Mouse (Mus musculus): ENCODE results near the gene Ndufb7.
"Not testable (repeated sequence)": the region's sequence is repeated elsewhere in the genome, so short reads cannot be mapped to it uniquely, and the experiment has no call there.

Ndufb7 gene

DNA sequence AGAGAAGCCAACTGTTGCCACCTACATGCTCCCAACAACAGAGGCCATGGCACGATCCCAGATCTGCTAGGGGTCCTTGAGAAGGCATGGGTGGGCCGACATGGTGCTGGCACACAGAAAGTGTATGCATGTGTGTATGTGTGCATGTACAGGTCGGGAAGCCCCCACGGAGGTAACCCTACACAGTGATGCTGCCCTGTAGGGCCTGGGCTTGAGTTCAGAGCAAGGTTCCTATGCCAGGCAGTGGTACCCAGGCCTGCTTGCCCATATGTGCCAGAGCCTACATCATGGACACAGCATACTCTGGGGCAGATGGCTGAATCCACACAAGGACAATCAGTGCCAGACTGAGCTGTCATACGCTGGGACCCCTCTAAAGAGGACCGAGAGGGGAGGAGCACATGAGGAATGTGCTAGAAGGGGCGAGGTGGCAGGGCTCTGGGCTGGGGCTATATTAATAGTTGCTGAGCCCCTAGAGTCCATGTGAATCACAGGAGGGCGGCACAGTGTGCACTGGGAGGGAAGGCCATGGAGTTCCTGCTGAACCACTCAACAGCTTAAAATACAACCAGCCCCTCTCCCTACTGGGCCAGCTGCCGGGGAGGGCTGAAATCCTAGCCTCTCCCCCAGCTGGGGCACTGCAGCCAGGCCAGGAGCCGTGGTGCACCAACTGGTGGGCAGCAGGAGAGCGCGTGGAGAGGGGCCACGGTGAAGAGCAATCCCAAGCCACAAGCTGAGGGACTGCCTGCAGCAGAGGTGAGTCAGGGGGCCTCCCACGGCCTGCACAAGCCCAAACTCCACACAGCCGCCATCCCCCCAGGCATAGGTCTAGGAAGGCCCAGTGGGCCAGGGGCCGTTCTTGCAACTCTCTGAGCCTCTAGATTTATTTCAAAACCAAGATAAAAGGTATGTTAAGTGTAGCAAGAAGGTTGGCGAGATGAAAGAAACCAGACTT lies 9.4 kb downstream of the Ndufb7 start:
- DNase-seq (ENCODE audit: low read depth, low spot score): no peak

- DNase-seq (ENCODE audit: low read depth, low spot score): no peak
Observed at GRCm38 (mm10) chr8:83576516-83576895, 10.0 kb downstream of the Ndufb7 start.

DNA sequence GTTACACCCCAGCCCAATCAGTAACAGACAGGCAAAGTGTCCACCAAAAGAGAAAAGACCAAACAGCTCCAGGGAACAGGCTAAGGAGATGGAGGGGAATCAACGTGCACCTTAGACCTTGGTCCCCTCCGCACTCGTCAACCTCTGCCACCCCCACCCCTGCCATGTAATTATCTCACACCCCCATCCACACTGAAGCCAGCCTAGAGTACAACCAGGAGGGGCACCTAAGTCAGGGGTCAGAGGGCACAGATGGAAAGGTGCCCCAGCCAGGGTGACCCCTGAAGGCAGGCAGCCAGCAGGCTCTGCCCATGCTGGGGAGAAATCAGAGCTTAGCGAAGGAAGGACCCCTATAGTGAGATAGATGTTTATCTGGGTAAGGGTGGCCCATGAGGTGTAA lies 10.4 kb downstream of the Ndufb7 start:
- DNase-seq (ENCODE audit: low read depth, low spot score): no peak

- DNase-seq (ENCODE audit: low read depth, low spot score): no peak
Observed at GRCm38 (mm10) chr8:83577384-83577791, 10.9 kb downstream of the Ndufb7 start.

DNA sequence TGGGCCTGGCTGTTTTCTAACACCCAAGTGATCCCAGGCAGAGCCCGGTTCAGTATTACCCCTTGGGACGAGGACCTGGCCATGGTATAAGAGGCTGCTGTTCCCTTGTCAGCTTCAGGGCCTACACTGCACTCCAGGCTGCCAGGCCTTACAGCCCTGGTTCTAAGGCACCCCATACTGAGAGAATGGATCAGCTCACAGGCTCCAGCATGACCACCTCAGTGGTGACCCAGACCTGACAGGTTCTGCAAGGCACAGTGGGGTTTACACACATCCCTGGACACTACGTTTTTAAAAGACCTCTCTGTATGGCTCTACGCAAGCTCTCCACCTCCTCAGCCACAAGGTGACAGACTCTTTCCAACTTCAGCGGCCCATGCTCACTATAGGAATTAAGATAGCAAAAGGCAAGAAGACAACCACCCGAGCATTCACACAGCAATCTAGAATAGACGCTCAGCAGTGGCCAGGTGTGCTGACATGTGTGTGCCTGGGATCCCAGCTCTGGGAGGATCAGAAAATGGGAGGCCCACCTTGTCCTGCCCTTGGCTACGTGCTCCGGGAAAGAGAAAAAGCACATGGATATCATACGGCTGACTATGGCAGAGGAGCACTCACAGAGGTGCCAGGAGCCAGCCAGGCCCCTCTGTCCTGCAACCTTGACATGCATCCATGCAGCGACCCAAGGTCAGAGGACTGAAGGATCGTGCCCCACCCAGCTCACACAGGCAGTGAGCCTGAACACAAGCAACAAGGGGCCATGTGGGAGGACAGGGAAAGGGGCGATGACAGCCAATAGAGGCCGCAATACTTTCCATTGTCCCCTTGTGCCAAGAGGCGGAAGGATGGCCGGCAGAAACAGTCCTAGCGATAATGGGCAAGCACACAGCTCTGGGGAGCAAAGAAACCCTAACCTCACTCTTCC lies 11.9 kb downstream of the Ndufb7 start:
- DNase-seq (ENCODE audit: low read depth, low spot score): no peak

GRCm38 (mm10) chr8:83579676-83580075 lies 13.2 kb downstream of the Ndufb7 start:
- DNase-seq (ENCODE audit: low read depth, low spot score): no peak

DNA sequence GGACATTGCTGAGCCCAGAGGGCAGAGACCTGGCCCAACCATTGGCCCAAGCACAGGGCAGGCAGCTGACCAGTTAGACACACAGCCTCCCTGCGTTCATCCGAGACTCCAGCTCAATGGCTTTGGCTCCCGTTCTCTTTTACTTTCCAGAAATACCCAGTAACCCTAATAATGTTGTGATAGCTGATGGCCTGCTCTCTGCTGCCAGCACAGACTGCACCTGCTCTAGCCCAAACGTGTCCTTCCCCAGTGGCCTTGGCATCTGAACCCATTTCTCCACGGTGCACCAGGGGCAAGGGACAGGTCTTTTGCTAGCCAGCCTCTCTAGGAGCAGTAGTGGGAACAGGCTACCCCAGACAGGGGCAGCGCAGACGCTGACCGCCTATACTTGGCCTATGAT lies 14.4 kb downstream of the Ndufb7 start:
- DNase-seq (ENCODE audit: low read depth, low spot score): no peak

DNA sequence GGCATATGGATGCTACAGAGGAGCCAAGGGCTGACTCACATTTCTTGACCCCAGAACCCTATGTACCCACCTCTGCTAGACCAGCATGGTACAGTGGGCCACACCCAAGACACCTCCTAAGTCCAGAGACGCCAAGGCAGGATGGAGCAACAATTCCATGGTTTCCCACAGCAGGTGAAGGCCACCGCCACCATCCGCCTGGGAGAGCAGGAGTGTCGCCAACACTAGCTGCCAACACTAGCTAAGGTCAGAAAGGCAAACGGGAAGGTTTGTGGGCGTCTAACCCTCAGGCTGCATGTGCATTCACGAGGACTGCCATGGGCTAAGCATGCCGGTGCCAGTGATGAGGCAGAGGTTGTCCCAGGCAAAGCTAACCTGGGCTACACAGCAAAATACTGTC lies 15.8 kb downstream of the Ndufb7 start:
- DNase-seq (ENCODE audit: low read depth, low spot score): no peak

- no peak for DNase-seq (ENCODE audit: low read depth, low spot score)
Observed at GRCm38 (mm10) chr8:83583236-83583635, 16.8 kb downstream of the Ndufb7 start.

GRCm38 (mm10) chr8:83584771-83585170 lies 18.3 kb downstream of the Ndufb7 start:
- no peak for DNase-seq (ENCODE audit: low read depth, low spot score)

- no peak for DNase-seq (ENCODE audit: low read depth, low spot score)
Observed at GRCm38 (mm10) chr8:83585333-83585732, 18.9 kb downstream of the Ndufb7 start.

DNA sequence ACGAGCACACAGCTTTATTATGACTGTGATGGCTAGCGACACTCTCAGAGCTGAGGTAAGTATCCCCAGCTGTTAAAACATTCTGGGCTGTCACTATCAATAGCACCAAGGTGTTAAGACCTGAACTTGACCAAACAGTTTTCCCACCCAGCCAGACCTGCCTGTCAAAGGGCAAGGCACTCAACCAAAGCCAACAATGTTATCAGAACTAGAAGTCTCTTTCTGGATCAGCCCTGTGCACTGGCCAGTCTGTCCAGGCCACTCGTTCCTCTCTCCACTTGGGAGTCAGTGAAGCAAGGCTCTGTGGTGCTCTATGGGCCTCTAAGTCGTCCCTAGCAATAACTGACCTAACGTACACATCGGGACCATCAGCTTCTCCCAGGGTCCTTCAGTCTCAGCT lies 21.2 kb downstream of the Ndufb7 start:
- DNase-seq (ENCODE audit: low read depth, low spot score): no peak

DNA sequence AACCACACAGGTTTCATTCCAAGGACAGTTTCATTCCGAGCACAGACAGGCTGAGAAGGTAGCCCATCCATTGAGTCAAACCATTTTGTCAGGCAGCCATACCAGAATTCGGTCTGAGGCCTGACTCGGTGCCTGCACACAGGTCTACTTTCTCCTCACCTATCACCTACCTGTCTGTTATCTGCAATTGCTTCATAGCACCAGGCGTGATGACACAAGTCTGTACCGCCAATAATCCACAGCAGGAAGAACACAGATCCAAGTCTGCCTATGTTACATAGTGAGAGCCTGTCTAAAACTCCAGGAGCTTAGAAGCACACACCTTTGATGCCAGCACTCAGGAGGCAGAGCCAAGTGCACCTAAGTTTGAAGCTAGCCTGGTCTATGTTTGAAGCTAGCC lies 22.4 kb downstream of the Ndufb7 start:
- no peak for DNase-seq (ENCODE audit: low read depth, low spot score)

DNA sequence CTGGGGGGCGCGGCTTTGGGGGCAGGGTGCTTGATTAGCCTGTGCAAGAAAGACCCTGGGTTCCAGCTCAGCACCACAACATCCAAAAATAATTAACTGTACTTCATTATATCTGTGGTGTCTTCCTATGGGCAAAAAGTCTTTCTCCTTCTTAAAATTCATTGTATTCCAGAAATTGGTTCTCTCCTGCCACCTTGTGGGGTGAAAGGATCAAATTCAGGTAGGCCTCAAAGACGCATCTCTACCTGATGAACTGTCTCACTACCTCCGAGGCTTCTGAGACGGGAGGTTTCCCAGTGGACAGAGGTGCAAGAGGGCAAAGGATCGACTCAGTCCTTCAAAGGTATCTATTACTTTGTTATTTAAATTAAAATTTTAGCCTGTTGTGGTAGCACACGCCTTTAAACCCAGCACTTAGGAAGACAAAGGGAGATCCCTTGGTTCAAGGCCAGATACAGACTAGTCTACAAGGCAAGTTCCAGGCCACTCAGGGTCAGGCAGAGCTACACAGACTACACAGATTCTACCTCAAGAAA lies 24.1 kb downstream of the Ndufb7 start:
- peak; percentile 55 for DNase-seq (ENCODE audit: low read depth, low spot score)

- DNase-seq (ENCODE audit: low read depth, low spot score): no peak
Observed at GRCm38 (mm10) chr8:83592682-83593081, 26.2 kb downstream of the Ndufb7 start.

- peak; percentile 42 for DNase-seq (ENCODE audit: low read depth, low spot score)
Observed at GRCm38 (mm10) chr8:83593325-83594166, 27.1 kb downstream of the Ndufb7 start.

GRCm38 (mm10) chr8:83594167-83595049 lies 27.9 kb downstream of the Ndufb7 start:
- peak; percentile 99 for DNase-seq (ENCODE audit: low read depth, low spot score)

DNA sequence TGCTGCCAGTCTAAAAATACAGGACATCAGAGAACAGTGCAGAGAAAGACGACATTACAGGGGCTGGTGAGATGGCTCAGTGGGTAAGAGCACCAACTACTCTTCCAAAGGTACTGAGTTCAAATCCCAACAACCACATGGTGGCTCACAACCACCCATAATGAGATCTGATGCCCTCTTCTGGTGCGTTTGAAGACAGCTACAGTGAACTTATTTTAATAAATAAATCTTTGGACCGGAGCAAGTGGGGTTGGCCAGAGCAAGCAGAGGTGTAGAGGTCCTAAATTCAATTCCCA lies 28.5 kb downstream of the Ndufb7 start:
- DNase-seq (ENCODE audit: low read depth, low spot score): not testable (repeated sequence)

GRCm38 (mm10) chr8:83596369-83596768 lies 29.9 kb downstream of the Ndufb7 start:
- peak; percentile 65 for DNase-seq (ENCODE audit: low read depth, low spot score)

DNA sequence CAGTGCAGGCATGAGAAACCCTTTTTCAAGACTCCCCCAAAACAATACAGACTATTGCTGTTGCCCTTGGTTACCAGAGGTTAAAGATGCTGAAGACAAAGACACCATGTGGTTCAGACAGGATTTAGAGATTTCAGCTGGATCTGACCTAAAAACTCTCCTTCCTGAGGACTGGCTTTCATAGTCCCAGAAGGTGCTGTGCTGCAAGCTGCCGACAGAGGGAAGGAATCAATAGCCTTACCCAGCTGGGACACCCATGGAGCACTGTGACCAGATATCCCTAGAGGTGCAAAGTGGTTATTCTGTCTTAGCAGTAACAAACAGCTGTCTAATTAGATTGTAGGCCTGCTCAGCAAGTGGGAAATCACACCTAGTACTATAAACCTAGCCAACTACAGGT lies 31.7 kb downstream of the Ndufb7 start:
- DNase-seq (ENCODE audit: low read depth, low spot score): no peak

All from CD4-positive, CD25-positive, alpha-beta regulatory T cell, adult 2 months (primary cell).